Mouse (Mus musculus) limb, embryonic 11.5 days (tissue): Measurements from ENCODE around the gene Cpa2. TPM values are rescaled to one million over a fixed set of nuclear protein-coding genes. Genes with fewer than 3 reads are reported as not detected.
A peak's percentile ranks its signal among the peaks of the same experiment; 100 is the strongest.

Experiments used
- ATAC-seq: fragments of 200-750 bp; cut with Nextera tagmentation; 2 replicates; pipeline ENCODE4 v1.8.0; 2017; ENCODE audit warnings: low read depth; ENCODE audit not compliant: insufficient number of reproducible peaks, low FRiP score, low TSS enrichment
- DNase-seq: peaks from one replicate; pipeline ENCODE4 v3.0.0-alpha.2; 2015; ENCODE audit warnings: low spot score
- H3K27ac ChIP-seq: fragments of 300-500 bp; sonication (generic); replicated peaks from 2 replicates; pipeline ENCODE4 v1.5.1; 2014; ENCODE audit warnings: low read depth, mild to moderate bottlenecking, low read length
- H3K27me3 ChIP-seq: fragments of 300-500 bp; sonication (generic); 2 replicates; pipeline ENCODE4 v1.6.1; 2014; ENCODE audit warnings: mild to moderate bottlenecking, low read length, mixed read lengths; ENCODE audit not compliant: control insufficient read depth, insufficient read depth
- H3K36me3 ChIP-seq: fragments of 300-500 bp; sonication (generic); 2 replicates; pipeline ENCODE4 v1.6.1; 2014; ENCODE audit warnings: mild to moderate bottlenecking, low read length, moderate library complexity, mixed read lengths; ENCODE audit not compliant: control insufficient read depth, insufficient read depth
- H3K4me1 ChIP-seq: fragments of 300-500 bp; sonication (generic); 2 replicates; pipeline ENCODE4 v1.6.1; 2014; ENCODE audit warnings: low read length, mixed read lengths; ENCODE audit not compliant: control insufficient read depth, insufficient read depth
- H3K4me2 ChIP-seq: fragments of 300-500 bp; sonication (generic); 2 replicates; pipeline ENCODE4 v1.6.1; 2014; ENCODE audit warnings: low read depth, mild to moderate bottlenecking, moderate library complexity; ENCODE audit not compliant: severe bottlenecking
- H3K4me3 ChIP-seq: fragments of 300-500 bp; sonication (generic); 2 replicates; pipeline ENCODE4 v1.5.1; 2014; ENCODE audit warnings: low read depth, low read length
- H3K9ac ChIP-seq: fragments of 300-500 bp; sonication (generic); 2 replicates; pipeline ENCODE4 v1.6.1; 2014; ENCODE audit warnings: mild to moderate bottlenecking, low read length
- H3K9me3 ChIP-seq: fragments of 300-500 bp; sonication (generic); 2 replicates; pipeline ENCODE4 v1.6.1; 2016; ENCODE audit warnings: low read length; ENCODE audit not compliant: control insufficient read depth
- WGBS: fragments of 180-500 bp; shearing (Covaris S2); extraction: QIAGEN DNeasy Blood & Tissue Kit; methylation state at CpG from one replicate; pipeline ENCODE4 v1.1.7; 2014; 5-methylcytosine and 5-hydroxymethylcytosine counted together
- polyA plus RNA-seq: library from polyadenylated mRNA; unstranded; fragments of >200 nt; fragmentation: Nextera tagmentation; extraction: Ambion mirVana; gene quantifications from 2 replicates; pipeline ENCODE4 v1.2.1, GENCODE M21; 2014

The Cpa2 gene
- polyA plus RNA-seq, 1 experiment from 2014 or later: 89.6 TPM

DNA sequence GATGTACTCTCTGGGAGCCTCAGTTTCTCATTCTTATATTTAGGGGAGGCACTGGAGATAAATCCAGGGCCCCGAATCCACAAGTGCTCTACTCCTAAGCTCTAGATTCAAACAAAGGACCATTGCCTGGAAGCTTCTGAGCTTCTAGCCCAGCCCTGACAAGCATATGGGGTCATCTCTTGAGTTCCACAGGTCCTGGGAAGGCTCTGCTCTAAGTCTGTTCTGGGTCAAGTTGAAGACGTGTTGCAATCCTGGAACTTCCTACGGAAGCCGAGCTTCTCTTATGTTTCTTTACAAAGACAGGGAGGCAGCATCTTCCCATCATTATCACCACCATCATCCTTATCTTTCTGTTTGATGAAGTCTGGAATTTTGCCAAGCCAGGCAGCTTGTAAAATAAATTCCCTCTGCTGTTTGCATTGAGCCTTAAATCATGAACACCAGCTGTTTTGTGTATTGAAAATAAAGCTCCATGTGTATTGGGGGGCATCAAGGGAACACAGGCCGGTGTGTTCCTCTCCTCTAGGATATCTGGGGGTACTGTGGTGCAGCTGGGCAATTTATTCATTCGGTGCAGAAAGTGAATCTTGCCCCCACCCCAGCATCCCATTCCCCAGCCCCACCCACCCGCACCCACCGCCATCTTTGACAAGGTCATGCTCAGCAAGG, 55.0 kb downstream of the Cpa2 start:
- ATAC-seq (no peak), DNase-seq (no peak)
- no peaks in the 10 kb centered on the region for H3K36me3 ChIP-seq
- no peak overlapping the region for H3K9ac ChIP-seq
- H3K4me3 ChIP-seq: no peak overlapping the region
- peaks cover 16% of the 10 kb centered on the region for H3K4me1 ChIP-seq
- WGBS: 93% methylated on average over 8 of the region's 8 CpGs
- no peak overlapping the region; the same call in 1 of the 2 replicates for H3K27ac ChIP-seq
- no peaks in the 10 kb centered on the region for H3K9me3 ChIP-seq
- H3K4me2 ChIP-seq: no peak overlapping the region
- H3K27me3 ChIP-seq: no peaks in the 10 kb centered on the region

DNA sequence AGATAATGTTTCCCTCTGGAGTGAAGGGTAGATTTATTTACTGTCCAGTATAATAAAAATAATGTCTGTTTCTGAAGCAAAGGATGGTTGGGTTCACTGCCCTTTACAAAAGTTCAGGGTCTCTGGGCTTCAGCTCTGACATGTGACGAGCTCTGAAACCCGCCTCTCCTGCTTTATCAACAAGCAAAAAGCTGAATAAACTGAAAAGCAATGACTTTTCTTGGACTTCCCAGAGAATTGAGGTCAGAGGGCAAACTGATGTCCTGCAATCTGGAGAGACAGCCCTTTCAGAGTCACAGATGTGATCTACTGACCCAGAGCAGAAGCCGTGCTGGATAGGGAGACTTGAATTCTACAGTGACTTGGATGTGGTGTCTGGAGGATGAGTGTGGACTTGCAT, 58.7 kb downstream of the Cpa2 start:
- Histone ChIP-seq H3K9ac (no peak overlapping the region), H3K36me3 (no peaks in the 10 kb centered on the region), H3K27me3 (no peaks in the 10 kb centered on the region), H3K27ac (no peak overlapping the region), H3K4me3 (no peak overlapping the region), H3K9me3 (no peaks in the 10 kb centered on the region), H3K4me2 (no peak overlapping the region), H3K4me1 (peaks cover 24% of the 10 kb centered on the region)
- WGBS: 69% methylated on average over 3 of the region's 3 CpGs
- no peak for DNase-seq
- ATAC-seq: no peak

DNA sequence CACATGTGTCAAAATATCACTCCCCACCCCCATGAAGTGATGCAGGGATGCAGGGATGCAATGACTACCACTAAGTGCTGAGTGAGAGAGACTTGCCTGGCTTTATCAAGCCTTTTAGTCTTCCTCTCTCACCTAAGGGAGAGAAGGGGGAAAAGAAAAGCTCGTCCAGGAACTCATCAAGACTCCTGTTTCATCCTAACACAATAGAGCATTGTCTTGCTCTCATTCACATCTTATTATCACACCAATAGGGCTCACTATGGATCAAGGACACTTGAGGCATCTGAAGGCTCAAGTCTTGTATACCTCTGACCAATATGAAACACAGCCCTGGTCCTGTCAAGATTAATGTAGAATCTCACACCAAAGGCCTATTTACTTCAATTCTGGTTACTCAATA, 59.6 kb downstream of the Cpa2 start:
- no peak overlapping the region for H3K9ac ChIP-seq
- H3K27me3 ChIP-seq: no peaks in the 10 kb centered on the region
- no peak overlapping the region for H3K27ac ChIP-seq
- DNase-seq: no peak
- ATAC-seq: no peak
- no peaks in the 10 kb centered on the region for H3K36me3 ChIP-seq
- H3K9me3 ChIP-seq: no peaks in the 10 kb centered on the region
- WGBS: 71% methylated on average over 1 of the region's 1 CpGs
- H3K4me3 ChIP-seq: no peak overlapping the region
- peaks cover 27% of the 10 kb centered on the region for H3K4me1 ChIP-seq
- H3K4me2 ChIP-seq: no peak overlapping the region

DNA sequence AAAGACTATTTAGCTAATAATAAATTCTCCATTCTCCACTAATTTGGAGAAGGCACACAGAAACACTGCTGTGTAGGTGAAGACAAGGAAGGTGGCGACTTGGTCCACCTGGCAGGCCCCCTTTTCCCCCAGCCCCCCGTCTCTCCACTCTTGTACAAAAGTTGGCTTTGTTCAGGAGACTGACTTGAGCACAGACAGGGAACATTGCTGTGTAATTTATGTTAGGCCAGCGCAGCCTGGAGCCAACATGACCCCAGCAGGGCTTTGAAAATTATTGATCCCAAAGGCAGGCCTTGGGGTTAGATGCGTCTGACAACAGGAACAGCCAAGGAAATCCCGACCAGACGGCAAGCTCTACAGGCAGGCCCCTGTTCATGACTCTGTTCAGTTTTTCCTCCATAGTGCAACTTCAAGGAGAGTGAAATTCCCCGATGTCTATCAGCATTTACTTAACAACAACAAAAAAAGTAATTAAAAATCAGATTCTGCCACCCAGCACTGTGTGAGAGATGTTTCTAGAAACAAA, 63.0 kb downstream of the Cpa2 start:
- H3K4me2 ChIP-seq: no peak overlapping the region
- no peak overlapping the region for H3K4me3 ChIP-seq
- H3K9ac ChIP-seq: no peak overlapping the region
- no peaks in the 10 kb centered on the region for H3K27me3 ChIP-seq
- peak overlapping the region; percentile 72; the same call in 1 of the 2 replicates for H3K27ac ChIP-seq
- 25% methylated on average over 7 of the region's 7 CpGs for WGBS
- H3K4me1 ChIP-seq: peaks cover 25% of the 10 kb centered on the region; the same call in 1 of the 2 replicates
- no peaks in the 10 kb centered on the region for H3K9me3 ChIP-seq
- ATAC-seq (peak; percentile 83), DNase-seq (peak; percentile 62)
- no peaks in the 10 kb centered on the region for H3K36me3 ChIP-seq

DNA sequence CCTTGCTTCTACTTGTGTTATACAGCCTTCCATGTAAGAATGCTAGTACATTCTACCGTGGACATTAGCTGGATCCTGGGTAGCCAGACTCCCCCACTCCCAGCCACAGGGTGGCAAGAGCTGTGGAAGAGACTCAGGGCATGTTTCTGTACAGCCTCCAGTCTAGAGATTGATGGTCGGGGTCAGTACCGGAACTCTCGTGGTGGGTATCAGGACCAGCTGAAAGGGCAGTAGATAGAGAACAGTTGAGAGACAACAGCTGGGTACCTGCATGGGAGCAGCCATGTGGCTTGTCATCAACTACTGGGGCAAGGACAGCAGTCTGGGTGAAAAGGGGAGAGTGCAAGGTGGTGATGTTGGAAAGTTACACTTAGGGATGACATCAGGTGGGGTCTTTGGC, 63.7 kb downstream of the Cpa2 start:
- Histone ChIP-seq H3K9me3 (no peaks in the 10 kb centered on the region), H3K36me3 (no peaks in the 10 kb centered on the region), H3K27me3 (no peaks in the 10 kb centered on the region), H3K9ac (no peak overlapping the region), H3K4me1 (peaks cover 25% of the 10 kb centered on the region; the same call in 1 of the 2 replicates), H3K27ac (peak overlapping the region; percentile 72), H3K4me3 (no peak overlapping the region), H3K4me2 (no peak overlapping the region)
- ATAC-seq (no peak), DNase-seq (no peak)
- WGBS: 86% methylated on average over 4 of the region's 4 CpGs

DNA sequence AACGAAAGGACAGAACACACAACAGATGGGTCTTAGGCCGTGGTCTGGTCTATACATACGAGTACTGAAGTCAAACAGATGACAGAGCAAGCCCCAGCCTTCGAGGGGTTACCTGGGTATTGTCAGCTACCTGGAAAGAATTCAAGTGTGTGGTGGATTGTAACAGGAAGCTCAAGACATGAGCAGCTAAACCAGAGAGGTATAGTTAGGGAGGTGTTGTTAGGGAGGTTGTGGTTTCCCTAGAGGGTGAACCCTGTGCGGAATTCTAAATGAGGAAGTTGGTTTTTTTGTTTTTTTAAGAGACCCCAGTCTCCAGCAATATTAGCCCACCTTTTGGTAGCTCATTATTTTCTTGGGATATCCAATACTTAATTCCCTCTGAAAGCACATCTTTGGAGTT, 64.3 kb downstream of the Cpa2 start:
- H3K27me3 ChIP-seq: no peaks in the 10 kb centered on the region
- WGBS: 78% methylated on average over 5 of the region's 5 CpGs
- no peak overlapping the region for H3K4me2 ChIP-seq
- ATAC-seq (no peak), DNase-seq (no peak)
- peaks cover 25% of the 10 kb centered on the region; the same call in 1 of the 2 replicates for H3K4me1 ChIP-seq
- H3K27ac ChIP-seq: peak overlapping the region; percentile 72; the same call in 1 of the 2 replicates
- no peak overlapping the region for H3K9ac ChIP-seq
- no peaks in the 10 kb centered on the region for H3K9me3 ChIP-seq
- H3K36me3 ChIP-seq: no peaks in the 10 kb centered on the region
- H3K4me3 ChIP-seq: no peak overlapping the region

DNA sequence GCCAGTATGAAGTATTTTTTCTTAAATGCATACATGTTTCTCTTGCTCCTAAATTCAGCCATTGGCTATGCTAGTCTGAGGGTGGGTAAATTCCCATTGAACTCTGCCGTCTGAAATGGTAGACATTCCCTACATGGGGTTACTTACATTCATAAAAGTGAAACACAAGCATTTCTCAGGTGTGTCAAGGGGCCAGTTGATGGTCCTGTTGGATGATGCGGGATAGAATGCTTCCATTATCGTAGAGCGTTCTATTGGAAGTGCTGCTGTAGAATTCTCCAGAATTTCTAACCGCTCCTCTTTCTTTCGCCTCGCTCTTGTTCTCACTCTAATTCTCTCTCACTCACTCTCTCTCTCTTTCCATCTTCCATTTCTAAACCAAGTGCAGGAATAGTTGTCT, 69.3 kb downstream of the Cpa2 start, which contains the start of gene Cpa5:
Gene Cpa5 (plus strand): TSS at position 301 of the 400 bp plus-strand sequence.
- Histone ChIP-seq H3K9me3 (no peaks in the 10 kb centered on the region), H3K27ac (no peak within 1 kb of the TSS; the same call in 1 of the 2 replicates), H3K4me1 (peaks cover 13% of the 10 kb centered on the region), H3K4me2 (no peak within 1 kb of the TSS), H3K9ac (no peak within 1 kb of the TSS), H3K4me3 (no peak within 1 kb of the TSS), H3K36me3 (no peaks in the 10 kb centered on the region), H3K27me3 (no peaks in the 10 kb centered on the region)
- DNase-seq (no peak), ATAC-seq (no peak)
- WGBS: 95% methylated on average over 7 of the region's 7 CpGs

DNA sequence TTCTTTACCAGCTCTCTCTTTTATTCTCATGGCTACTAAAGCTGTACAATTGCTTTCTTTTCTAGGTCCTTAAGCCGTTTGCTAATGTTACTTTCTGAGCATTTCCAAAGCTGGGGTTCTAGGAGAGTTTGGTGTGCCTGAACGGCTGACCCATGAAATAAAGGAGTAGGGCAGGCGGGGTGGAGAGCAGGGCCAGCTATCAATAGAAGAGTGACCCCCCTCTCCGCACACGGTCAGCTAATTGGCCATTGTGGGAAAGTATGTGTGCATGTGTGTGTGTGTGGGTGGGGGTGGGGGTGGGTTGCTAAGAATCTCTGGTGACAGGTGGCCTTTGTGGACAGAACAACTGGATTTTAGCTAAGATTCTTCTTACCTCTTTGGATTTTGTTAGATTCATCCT, 69.8 kb downstream of the Cpa2 start:
- ATAC-seq (no peak), DNase-seq (no peak)
- H3K9me3 ChIP-seq: no peaks in the 10 kb centered on the region
- H3K4me3 ChIP-seq: no peak overlapping the region
- H3K4me1 ChIP-seq: peaks cover 14% of the 10 kb centered on the region
- H3K4me2 ChIP-seq: no peak overlapping the region
- 69% methylated on average over 5 of the region's 5 CpGs for WGBS
- H3K27ac ChIP-seq: no peak overlapping the region; the same call in 1 of the 2 replicates
- no peaks in the 10 kb centered on the region for H3K27me3 ChIP-seq
- no peaks in the 10 kb centered on the region for H3K36me3 ChIP-seq
- no peak overlapping the region for H3K9ac ChIP-seq
